Mouse (Mus musculus): ENCODE results near the gene Cacnb2. TPM values are rescaled to one million over a fixed set of nuclear protein-coding genes. Genes with fewer than 3 reads are reported as not detected.

The Cacnb2 gene
- total and polyA plus RNA-seq, 2 experiments from 2014 or later = 10.9 to 28.7 TPM

- WGBS = 91% methylated on average over 4 of the region's 4 CpGs
- no peaks in the 10 kb centered on the region for H3K4me1 ChIP-seq (ENCODE audit: insufficient read depth, low read length)
- no peaks in the 10 kb centered on the region for H3K27me3 ChIP-seq (ENCODE audit: insufficient read depth, low read length)
- H3K4me2 ChIP-seq (ENCODE audit: low read depth, low read length, poor library complexity, severe bottlenecking) = no peak overlapping the region
- no peak overlapping the region for H3K27ac ChIP-seq (ENCODE audit: low read depth, low read length)
- H3K36me3 ChIP-seq (ENCODE audit: insufficient read depth, low read length) = no peaks in the 10 kb centered on the region
- no peak for TF ChIP-seq CTCF (IDR thresholded peaks at IDR 0.05)
- no peaks in the 10 kb centered on the region for H3K9me3 ChIP-seq (ENCODE audit: low read length)
- no peak overlapping the region for H3K4me3 ChIP-seq (ENCODE audit: low read depth, low read length)
- no peak for ATAC-seq (ENCODE audit: low FRiP score)
- no peak for DNase-seq (ENCODE audit: low spot score)
- no peak overlapping the region for H3K9ac ChIP-seq (replicated peaks; ENCODE audit: low read length, poor library complexity, severe bottlenecking)
Measured at GRCm38 (mm10) chr2:14620891-14621290, 18.0 kb downstream of the Cacnb2 start.

- Histone ChIP-seq H3K4me2 (ENCODE audit: low read depth, low read length, poor library complexity, severe bottlenecking) (no peak overlapping the region), H3K36me3 (ENCODE audit: insufficient read depth, low read length) (no peaks in the 10 kb centered on the region), H3K4me3 (ENCODE audit: low read depth, low read length) (no peak overlapping the region), H3K27ac (ENCODE audit: low read depth, low read length) (no peak overlapping the region), H3K27me3 (ENCODE audit: insufficient read depth, low read length) (no peaks in the 10 kb centered on the region), H3K4me1 (ENCODE audit: insufficient read depth, low read length) (no peaks in the 10 kb centered on the region), H3K9ac (replicated peaks; ENCODE audit: low read length, poor library complexity, severe bottlenecking) (no peak overlapping the region), H3K9me3 (ENCODE audit: low read length) (no peaks in the 10 kb centered on the region)
- WGBS = 94% methylated on average over 5 of the region's 5 CpGs
- no peak for DNase-seq (ENCODE audit: low spot score)
- TF ChIP-seq CTCF (IDR thresholded peaks at IDR 0.05) = no peak
- no peak for ATAC-seq (ENCODE audit: low FRiP score)
Measured at GRCm38 (mm10) chr2:14623820-14624219, 20.9 kb downstream of the Cacnb2 start.

- Histone ChIP-seq H3K4me1 (ENCODE audit: insufficient read depth, low read length) (no peaks in the 10 kb centered on the region), H3K27me3 (ENCODE audit: insufficient read depth, low read length) (no peaks in the 10 kb centered on the region)
Measured at GRCm38 (mm10) chr2:14629814-14630492, 27.1 kb downstream of the Cacnb2 start.

GRCm38 (mm10) chr2:14631590-14631989 is 28.7 kb downstream of the Cacnb2 start:
- DNase-seq (ENCODE audit: low spot score) = no peak

More at GRCm38 (mm10) chr2:14629814-14630492, 27.1 kb downstream of the Cacnb2 start:
- ATAC-seq (ENCODE audit: low FRiP score) (no peak), DNase-seq (ENCODE audit: low spot score) (no peak)
- H3K9ac ChIP-seq (replicated peaks; ENCODE audit: low read length, poor library complexity, severe bottlenecking) = no peak overlapping the region
- WGBS = 88% methylated on average over 9 of the region's 9 CpGs
- H3K9me3 ChIP-seq (ENCODE audit: low read length) = no peaks in the 10 kb centered on the region
- H3K4me3 ChIP-seq (ENCODE audit: low read depth, low read length) = no peak overlapping the region
- no peak for TF ChIP-seq CTCF (IDR thresholded peaks at IDR 0.05)
- H3K27ac ChIP-seq (ENCODE audit: low read depth, low read length) = no peak overlapping the region
- no peaks in the 10 kb centered on the region for H3K36me3 ChIP-seq (ENCODE audit: insufficient read depth, low read length)
- no peak overlapping the region for H3K4me2 ChIP-seq (ENCODE audit: low read depth, low read length, poor library complexity, severe bottlenecking)

GRCm38 (mm10) chr2:14633202-14633601 is 30.3 kb downstream of the Cacnb2 start:
- 96% methylated on average over 2 of the region's 2 CpGs for WGBS
- Histone ChIP-seq H3K4me3 (ENCODE audit: low read depth, low read length) (no peak overlapping the region), H3K36me3 (ENCODE audit: insufficient read depth, low read length) (no peaks in the 10 kb centered on the region), H3K27ac (ENCODE audit: low read depth, low read length) (no peak overlapping the region), H3K9ac (replicated peaks; ENCODE audit: low read length, poor library complexity, severe bottlenecking) (no peak overlapping the region), H3K9me3 (ENCODE audit: low read length) (no peaks in the 10 kb centered on the region), H3K4me1 (ENCODE audit: insufficient read depth, low read length) (no peaks in the 10 kb centered on the region), H3K4me2 (ENCODE audit: low read depth, low read length, poor library complexity, severe bottlenecking) (no peak overlapping the region), H3K27me3 (ENCODE audit: insufficient read depth, low read length) (no peaks in the 10 kb centered on the region)
- ATAC-seq (ENCODE audit: low FRiP score) (no peak), DNase-seq (ENCODE audit: low spot score) (no peak)
- TF ChIP-seq CTCF (IDR thresholded peaks at IDR 0.05) = no peak

More at GRCm38 (mm10) chr2:14631590-14631989, 28.7 kb downstream of the Cacnb2 start:
- Histone ChIP-seq H3K4me2 (ENCODE audit: low read depth, low read length, poor library complexity, severe bottlenecking) (no peak overlapping the region), H3K4me3 (ENCODE audit: low read depth, low read length) (no peak overlapping the region), H3K27me3 (ENCODE audit: insufficient read depth, low read length) (no peaks in the 10 kb centered on the region), H3K36me3 (ENCODE audit: insufficient read depth, low read length) (no peaks in the 10 kb centered on the region), H3K9ac (replicated peaks; ENCODE audit: low read length, poor library complexity, severe bottlenecking) (no peak overlapping the region), H3K27ac (ENCODE audit: low read depth, low read length) (no peak overlapping the region), H3K4me1 (ENCODE audit: insufficient read depth, low read length) (no peaks in the 10 kb centered on the region), H3K9me3 (ENCODE audit: low read length) (no peaks in the 10 kb centered on the region)
- ATAC-seq (ENCODE audit: low FRiP score) = no peak
- whole genome bisulfite sequencing = 92% methylated on average over 1 of the region's 1 CpGs
- no peak for TF ChIP-seq CTCF (IDR thresholded peaks at IDR 0.05)

- Histone ChIP-seq H3K4me3 (ENCODE audit: low read depth, low read length) (no peak overlapping the region), H3K9me3 (ENCODE audit: low read length) (no peaks in the 10 kb centered on the region), H3K4me1 (ENCODE audit: insufficient read depth, low read length) (peaks cover 11% of the 10 kb centered on the region), H3K4me2 (ENCODE audit: low read depth, low read length, poor library complexity, severe bottlenecking) (no peak overlapping the region), H3K27me3 (ENCODE audit: insufficient read depth, low read length) (no peaks in the 10 kb centered on the region), H3K9ac (replicated peaks; ENCODE audit: low read length, poor library complexity, severe bottlenecking) (no peak overlapping the region), H3K36me3 (ENCODE audit: insufficient read depth, low read length) (no peaks in the 10 kb centered on the region), H3K27ac (ENCODE audit: low read depth, low read length) (no peak overlapping the region)
- ATAC-seq (ENCODE audit: low FRiP score) (no peak), DNase-seq (ENCODE audit: low spot score) (no peak)
- WGBS = 91% methylated on average over 4 of the region's 4 CpGs
- no peak for TF ChIP-seq CTCF (IDR thresholded peaks at IDR 0.05)
Measured at GRCm38 (mm10) chr2:14639266-14639665, 36.4 kb downstream of the Cacnb2 start.

Data from midbrain, postnatal 0 days (tissue).